Mouse (Mus musculus) yolk sac, embryonic 10.5 days (tissue): ENCODE data around the gene Hrc.

Experiments used
- DNase-seq: peaks from one replicate; pipeline ENCODE4 v3.0.0-alpha.2; 2017; ENCODE audit warnings: low spot score

The Hrc gene

GRCm38 (mm10) chr7:45366652-45367019 lies 31.5 kb downstream of the Hrc start, which contains the start of gene Ppfia3:
Ppfia3 (minus strand) TSS chr7:45367019.
- no peak for DNase-seq

DNA sequence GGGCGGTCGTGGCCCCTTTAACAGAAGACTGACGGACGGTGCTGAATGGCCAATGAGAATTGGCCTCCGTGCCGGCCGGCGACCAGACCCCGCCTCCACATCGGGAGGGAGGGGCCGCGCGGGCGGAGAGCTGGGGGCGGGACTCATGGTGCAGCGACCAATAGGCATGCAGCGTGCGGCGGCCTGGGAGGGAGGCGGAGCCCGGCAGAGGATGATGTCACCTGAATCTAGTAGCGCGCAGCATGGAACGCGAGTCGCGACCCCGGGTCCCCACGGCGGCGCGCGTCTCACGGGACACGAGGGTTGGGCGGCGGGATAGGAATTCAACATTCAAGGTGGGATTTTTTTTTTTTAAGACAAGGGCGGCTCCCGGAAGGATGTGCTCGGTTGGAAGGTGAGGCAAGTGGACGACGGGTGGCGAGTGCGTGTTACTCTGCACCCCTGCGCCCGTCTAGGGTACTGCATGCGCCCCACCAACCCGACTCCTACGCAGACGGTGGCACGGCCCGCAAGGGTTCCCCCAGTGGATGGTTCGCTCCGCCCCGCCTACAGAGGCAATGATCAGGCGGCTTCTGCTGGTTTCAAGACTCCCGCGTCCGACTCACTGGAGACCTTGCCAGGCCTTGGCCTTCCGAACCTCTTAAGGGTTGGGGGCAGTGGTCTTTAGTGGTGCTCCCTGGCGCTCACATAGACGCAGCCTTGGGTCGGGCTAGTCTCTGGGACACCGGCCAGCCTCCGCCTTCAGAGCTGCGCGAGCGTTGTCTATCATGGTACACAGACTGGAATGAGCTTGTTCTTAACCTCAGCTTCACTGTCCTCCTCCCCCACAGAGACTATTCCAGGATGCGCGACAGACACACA lies 32.2 kb downstream of the Hrc start:
- DNase-seq, result peak; percentile 97

DNA sequence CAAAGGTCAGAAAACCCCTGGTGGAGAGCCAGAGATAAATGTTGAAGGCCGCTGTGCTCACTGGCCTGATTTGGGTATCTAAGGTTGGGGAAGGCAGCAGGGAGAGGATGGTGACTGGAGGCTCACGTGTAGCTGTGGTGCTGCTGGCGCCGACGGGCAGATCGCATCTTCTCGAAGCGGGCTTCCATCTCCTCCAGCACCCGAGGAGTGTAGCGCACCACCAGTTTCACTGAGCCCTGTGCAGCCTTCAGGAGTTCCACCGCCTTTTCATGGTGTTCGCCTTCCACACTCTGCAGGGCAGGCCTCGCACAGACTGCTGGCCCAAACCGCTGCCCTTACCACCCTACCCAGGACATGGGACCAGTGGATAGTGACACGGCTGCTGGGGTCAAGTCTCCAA lies 33.1 kb downstream of the Hrc start:
- no peak for DNase-seq

DNA sequence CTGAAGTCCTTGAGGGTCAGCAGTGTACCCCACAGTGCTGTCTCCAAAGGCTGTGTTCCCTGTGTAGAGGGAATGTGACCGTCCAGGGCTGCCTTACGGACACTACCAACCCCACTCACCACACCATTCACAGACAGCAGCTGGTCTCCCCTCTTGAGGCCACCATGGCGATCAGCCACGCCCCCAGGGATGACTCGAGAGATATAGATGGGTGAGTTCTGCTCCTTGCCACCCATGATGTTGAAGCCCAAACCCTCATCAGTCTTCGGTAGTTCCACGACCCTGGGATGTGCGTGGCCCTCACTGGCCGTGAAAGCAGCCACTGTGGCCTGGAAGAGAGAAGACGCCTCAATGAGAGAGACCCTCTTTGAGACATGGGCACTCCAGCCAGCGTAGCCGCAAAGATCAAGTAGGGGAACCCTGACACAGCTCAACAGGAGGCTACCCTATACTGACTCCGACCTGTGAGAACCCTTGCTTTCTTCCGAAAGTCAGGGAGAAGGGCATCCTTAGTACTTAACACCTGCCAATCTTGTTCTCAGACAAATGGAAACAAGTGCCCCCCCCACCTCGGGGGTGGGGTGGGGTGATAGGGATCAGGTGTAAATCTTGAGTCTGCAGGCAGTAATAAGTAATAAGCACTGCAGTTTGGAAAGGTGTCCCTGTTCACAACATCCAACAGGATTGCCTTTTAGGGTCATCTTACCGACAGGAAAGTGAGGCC lies 34.1 kb downstream of the Hrc start:
- no peak for DNase-seq

DNA sequence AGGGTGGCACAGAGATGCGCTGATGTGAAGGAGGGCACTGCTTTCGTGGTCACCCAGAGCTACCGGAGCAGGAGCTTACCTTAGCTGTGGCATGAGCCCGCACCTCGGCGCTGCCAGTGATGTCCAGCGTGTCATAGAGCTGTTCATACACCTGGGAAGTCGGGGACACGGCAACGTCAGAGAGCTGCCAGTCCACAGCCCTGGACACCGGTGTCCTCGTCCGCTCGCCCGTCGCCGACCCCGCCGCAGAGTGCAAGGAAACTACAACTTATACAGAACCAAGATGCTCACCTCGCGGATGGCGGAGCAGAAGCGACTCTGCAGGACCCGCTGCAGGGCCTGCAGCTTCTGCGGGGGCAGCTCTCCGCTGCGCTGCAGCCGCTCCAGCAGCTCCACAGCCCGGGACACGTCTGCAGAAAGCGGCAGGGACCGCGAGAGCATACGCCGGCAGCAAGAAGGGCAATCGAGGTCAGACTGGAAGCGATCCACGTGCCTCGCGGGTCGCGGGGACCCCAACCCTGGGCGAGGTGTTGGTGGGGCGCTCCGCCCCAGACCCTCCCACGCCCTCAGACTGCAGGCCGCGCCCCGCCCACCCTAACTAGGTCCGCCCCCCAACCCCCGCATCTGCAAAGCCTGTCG lies 34.9 kb downstream of the Hrc start:
- DNase-seq, result no peak

- peak; percentile 95 for DNase-seq
These were observed 35.6 kb downstream of the Hrc start, which contains the start of gene Lin7b for GRCm38 (mm10) chr7:45370475-45371311. Lin7b (minus strand) TSS chr7:45370583.

DNA sequence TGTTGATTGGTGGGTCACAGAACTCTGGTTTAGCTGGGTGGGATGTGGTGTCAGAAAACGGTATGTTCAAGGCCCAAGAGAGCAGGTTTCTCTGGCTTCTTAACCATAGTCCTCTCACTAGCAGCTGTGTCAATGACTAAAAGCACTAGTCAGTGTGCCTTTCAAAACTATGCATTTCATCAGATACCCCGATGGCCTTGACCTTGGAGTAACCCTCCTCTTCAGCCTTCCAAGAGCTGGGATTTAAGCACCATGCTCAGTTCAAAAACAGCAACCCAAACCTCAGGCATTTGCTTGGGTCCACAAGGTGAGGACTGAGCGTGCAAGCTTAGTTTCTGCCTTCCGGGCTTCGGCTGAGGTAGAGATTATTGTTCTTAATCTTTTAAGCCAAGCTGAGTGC lies 37.3 kb downstream of the Hrc start:
- no peak for DNase-seq

DNA sequence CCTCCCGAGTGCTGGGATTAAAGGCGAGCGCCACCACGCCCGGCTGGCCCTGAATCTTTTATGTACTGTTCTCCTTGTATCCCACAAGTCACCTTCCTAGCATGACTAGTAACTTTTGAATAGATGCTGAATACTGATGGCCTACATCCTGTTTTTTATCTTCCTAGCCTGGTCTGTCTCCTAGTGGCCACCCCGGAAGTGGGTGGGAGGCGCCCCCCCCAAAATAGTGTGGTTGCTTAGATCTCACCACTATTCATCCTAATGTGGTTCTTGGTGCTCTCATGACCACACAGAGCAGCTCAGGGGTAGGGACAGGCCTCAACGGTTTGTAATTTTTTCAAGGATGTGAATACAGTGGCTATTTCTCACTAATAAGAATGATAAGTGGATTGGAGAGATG lies 39.5 kb downstream of the Hrc start:
- DNase-seq, result no peak

GRCm38 (mm10) chr7:45376057-45376456 lies 41.0 kb downstream of the Hrc start:
- no peak for DNase-seq

- no peak for DNase-seq
These were observed 51.0 kb downstream of the Hrc start for GRCm38 (mm10) chr7:45386077-45386476.
